Mouse (Mus musculus) erythroblast, embryonic 14.5 days (primary cell): Measurements from ENCODE around the gene Olfr315. TPM values are rescaled to one million over a fixed set of nuclear protein-coding genes. Genes with fewer than 3 reads are reported as not detected.
"Not testable (repeated sequence)": the region's sequence is repeated elsewhere in the genome, so short reads cannot be mapped to it uniquely, and the experiment has no call there.

Source experiments
- H3K27me3 ChIP-seq: 2 replicates; pipeline ENCODE4 v1.6.1; 2012; ENCODE audit warnings: inconsistent platforms; ENCODE audit not compliant: control insufficient read depth
- H3K36me3 ChIP-seq: 2 replicates; pipeline ENCODE4 v1.6.1; 2012; ENCODE audit warnings: mild to moderate bottlenecking, inconsistent platforms; ENCODE audit not compliant: control insufficient read depth
- H3K4me1 ChIP-seq: 2 replicates; pipeline ENCODE4 v1.6.1; 2012; ENCODE audit warnings: inconsistent platforms; ENCODE audit not compliant: control insufficient read depth
- H3K4me3 ChIP-seq: replicated peaks from 2 replicates; pipeline ENCODE3; 2012; ENCODE audit warnings: moderate library complexity, mild to moderate bottlenecking, inconsistent platforms
- H3K9me3 ChIP-seq: 2 replicates; pipeline ENCODE4 v1.6.1; 2012; ENCODE audit warnings: low read length, inconsistent platforms, mixed read lengths; ENCODE audit not compliant: control insufficient read depth
- GATA1 ChIP-seq: IDR thresholded peaks from 2 replicates; pipeline ENCODE4 v1.6.1; 2012; ENCODE audit warnings: low read length, inconsistent platforms, mixed read lengths
- TAL1 ChIP-seq: IDR thresholded peaks from 3 replicates; pipeline ENCODE4 v1.6.1; 2012; ENCODE audit warnings: low read length, inconsistent platforms, mixed read lengths
- polyA plus RNA-seq: library from polyadenylated mRNA; stranded (reverse); fragments of >175 nt; gene quantifications from 2 replicates; pipeline ENCODE4 v1.2.3, GENCODE M21; 2012

Olfr315 gene
- not detected in 2 replicates for polyA plus RNA-seq

DNA sequence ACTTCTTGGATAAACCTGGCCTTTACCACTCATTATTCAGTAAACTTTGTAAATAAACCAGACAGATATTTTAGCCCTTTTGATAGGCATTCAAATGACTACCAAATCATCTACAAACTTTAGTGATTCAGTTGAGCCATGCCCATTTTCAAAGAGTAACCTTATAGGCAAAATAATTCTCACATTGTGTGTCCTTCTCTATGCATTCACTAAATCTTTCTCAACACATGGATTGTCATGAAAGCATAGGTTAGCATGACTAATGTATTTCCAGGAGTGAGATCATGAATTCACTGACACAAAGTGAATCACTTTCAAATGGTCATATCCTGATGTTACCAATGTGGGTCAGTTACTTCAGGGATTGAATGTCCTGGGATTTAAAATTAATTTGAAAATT lies at the start of gene Olfr315:
Olfr315 (plus strand) TSS at position 301 of the 400 bp plus-strand sequence.
- Histone ChIP-seq H3K27me3 (no peaks in the 10 kb centered on the region), H3K36me3 (no peaks in the 10 kb centered on the region), H3K9me3 (no peaks in the 10 kb centered on the region), H3K4me3 (no peak within 1 kb of the TSS), H3K4me1 (no peaks in the 10 kb centered on the region)
- TF ChIP-seq GATA1 (no peak), TAL1 (no peak)

DNA sequence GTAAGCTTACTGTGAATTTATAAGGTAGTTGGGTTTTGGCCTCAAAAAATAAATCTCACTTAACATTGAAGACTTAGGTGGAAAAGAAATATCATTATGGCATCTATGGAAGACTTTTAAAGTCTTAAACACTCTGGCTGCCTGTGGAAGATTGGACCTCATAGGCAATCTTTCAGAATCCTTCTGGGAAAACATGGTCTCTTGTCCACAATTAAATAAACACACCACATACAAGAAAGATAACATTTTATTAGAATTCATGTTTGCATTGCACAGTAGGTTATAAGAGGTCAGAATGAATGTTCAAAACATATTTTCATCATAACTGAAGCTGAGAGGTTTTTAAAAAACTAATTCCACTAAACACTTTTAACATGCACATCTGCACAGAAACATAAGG lies 49.1 kb upstream of the Olfr315 start, which contains the start of gene Olfr318:
Olfr318 (minus strand) TSS at position 101 of the 400 bp plus-strand sequence.
- H3K27me3 ChIP-seq, result no peaks in the 10 kb centered on the region
- H3K4me3 ChIP-seq, result no peak within 1 kb of the TSS
- TF ChIP-seq GATA1 (no peak), TAL1 (no peak)
- no peaks in the 10 kb centered on the region for H3K36me3 ChIP-seq
- H3K9me3 ChIP-seq, result no peaks in the 10 kb centered on the region
- no peaks in the 10 kb centered on the region for H3K4me1 ChIP-seq

GRCm38 (mm10) chr11:58727896-58728650 lies 44.9 kb upstream of the Olfr315 start:
- not testable (repeated sequence) for H3K4me1 ChIP-seq, H3K4me3 ChIP-seq, H3K27me3 ChIP-seq, H3K36me3 ChIP-seq, H3K9me3 ChIP-seq

DNA sequence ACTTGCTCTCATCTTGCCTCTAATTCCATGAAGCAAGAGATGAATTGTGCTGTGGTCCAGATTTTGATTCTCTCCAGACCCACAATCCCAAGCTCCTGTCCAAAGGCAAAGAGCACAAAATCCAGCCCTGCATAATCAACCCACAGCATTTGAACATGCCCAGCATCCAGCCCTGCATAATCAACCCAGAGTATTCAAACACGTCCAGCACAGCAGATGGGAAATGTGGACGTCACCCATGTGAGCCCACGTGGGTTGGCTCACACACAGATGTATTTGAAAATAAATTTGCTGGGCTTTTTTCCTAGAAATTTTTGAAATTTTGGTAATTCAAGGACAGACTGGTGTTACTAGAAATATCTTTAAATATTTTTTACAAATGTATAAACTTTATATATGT lies 39.6 kb upstream of the Olfr315 start:
- TF ChIP-seq TAL1 (no peak), GATA1 (no peak)
- H3K4me1 ChIP-seq, result no peaks in the 10 kb centered on the region

DNA sequence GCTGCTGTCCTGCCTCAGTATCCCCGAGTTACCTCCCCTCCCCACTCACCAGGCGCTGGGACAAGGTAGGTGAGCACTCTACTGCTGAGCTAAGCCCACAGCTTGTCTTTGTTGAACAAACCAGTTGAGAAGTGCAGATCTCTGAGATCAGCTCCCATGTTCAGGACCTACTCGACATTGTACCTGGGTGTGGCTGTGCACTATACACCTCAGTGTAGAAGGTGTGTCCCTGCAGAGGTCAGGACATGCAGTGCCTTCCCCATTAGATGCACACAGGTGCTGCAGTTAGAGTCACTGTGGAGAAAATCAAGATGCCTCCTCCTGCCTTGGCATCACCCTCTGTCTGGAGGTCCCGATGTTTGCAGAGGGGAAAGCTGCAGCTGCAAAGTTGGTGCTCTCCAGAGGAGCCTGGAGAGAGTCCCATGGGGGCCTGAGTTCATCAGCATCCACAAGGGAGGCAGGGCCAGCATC lies 34.2 kb upstream of the Olfr315 start, which contains the start of gene Olfr317:
Olfr317 (minus strand) TSS at position 421 of the 471 bp plus-strand sequence.
- Histone ChIP-seq H3K27me3 (no peaks in the 10 kb centered on the region), H3K36me3 (no peaks in the 10 kb centered on the region), H3K9me3 (no peaks in the 10 kb centered on the region), H3K4me1 (no peaks in the 10 kb centered on the region), H3K4me3 (no peak within 1 kb of the TSS)
- TF ChIP-seq GATA1 (no peak), TAL1 (no peak)

More for the DNA sequence above, 39.6 kb upstream of the Olfr315 start:
- Histone ChIP-seq H3K4me3 (no peak overlapping the region), H3K36me3 (no peaks in the 10 kb centered on the region), H3K9me3 (no peaks in the 10 kb centered on the region), H3K27me3 (no peaks in the 10 kb centered on the region)

DNA sequence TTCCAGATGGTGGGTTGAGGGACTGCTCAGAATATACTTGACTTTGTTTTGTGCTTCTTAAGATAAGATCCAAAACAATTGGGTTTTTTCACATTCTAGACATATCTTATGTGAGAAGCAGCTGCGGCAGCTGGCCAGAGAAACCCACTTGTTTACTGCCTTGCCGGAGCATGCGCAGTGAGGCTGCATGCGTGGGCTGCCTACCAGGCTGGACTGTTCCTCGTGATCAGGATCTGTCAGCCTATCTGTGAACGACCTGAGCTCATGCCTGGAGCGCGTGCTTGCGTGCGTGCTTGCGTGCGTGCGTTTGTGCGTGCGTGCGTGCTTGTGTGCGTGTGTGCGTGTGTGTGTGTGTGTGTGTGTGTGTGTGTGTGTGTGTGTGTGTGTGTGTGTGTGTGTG lies 21.9 kb upstream of the Olfr315 start:
- H3K36me3 ChIP-seq, H3K4me3 ChIP-seq, H3K4me1 ChIP-seq, H3K27me3 ChIP-seq, H3K9me3 ChIP-seq: not testable (repeated sequence)

DNA sequence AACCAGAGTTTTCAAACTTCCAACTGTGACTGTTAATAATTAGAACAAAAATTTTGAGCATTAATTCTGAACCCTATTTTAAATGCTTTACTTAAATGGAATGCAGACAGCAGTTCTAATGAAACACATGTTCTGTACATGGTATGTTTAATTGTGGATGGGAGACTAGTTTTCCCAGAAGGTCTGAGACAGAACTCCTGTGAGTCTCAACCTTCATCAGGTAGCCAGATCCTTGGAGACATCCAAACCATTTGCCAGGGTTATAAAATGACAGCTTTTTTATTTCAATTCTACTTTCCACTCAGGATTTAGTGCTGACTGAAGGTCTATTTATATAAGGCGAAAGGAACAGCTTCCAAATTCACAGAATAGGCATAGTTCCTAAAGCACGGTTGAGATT lies 20.6 kb upstream of the Olfr315 start, which contains the start of gene Olfr316:
Olfr316 (plus strand) TSS at position 301 of the 400 bp plus-strand sequence.
- no peaks in the 10 kb centered on the region for H3K36me3 ChIP-seq
- no peaks in the 10 kb centered on the region for H3K27me3 ChIP-seq
- no peaks in the 10 kb centered on the region for H3K4me1 ChIP-seq
- no peaks in the 10 kb centered on the region for H3K9me3 ChIP-seq
- H3K4me3 ChIP-seq, result no peak within 1 kb of the TSS
- TF ChIP-seq GATA1 (no peak), TAL1 (no peak)

DNA sequence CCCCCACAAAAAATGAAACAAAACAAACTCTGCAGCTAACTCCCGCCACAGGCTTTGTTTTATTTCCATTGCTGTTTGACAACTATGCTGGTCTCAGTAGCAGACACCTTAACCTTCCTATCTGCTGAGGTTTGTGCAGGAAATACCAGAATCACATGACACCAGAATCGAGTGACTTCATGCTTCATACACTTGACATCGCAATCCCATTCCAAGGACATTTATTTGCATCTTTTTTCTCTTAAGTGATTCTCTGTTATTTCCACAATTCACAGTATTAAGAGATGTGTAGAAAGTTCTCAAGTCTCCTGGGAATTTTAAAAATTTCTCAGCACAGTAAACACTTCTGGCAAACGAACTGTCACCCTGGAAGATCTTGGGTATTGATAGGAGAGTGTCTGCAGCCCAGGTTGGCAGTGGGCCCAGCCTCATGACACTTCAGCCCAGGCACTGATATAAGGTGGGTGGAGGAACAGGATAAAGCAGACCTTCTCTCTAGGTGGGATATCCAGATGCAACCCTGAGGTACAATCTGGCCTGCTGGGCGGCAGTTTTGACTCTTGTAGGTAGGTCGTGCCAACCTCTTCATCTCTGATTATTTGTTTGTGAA lies 9.6 kb downstream of the Olfr315 start, which contains the start of gene Olfr314:
Olfr314 (plus strand) TSS at position 473 of the 610 bp plus-strand sequence.
- H3K36me3 ChIP-seq, result no peaks in the 10 kb centered on the region
- H3K4me3 ChIP-seq, result no peak within 1 kb of the TSS
- H3K9me3 ChIP-seq, result no peaks in the 10 kb centered on the region
- no peak for TF ChIP-seq TAL1
- H3K4me1 ChIP-seq, result no peaks in the 10 kb centered on the region
- H3K27me3 ChIP-seq, result no peaks in the 10 kb centered on the region

DNA sequence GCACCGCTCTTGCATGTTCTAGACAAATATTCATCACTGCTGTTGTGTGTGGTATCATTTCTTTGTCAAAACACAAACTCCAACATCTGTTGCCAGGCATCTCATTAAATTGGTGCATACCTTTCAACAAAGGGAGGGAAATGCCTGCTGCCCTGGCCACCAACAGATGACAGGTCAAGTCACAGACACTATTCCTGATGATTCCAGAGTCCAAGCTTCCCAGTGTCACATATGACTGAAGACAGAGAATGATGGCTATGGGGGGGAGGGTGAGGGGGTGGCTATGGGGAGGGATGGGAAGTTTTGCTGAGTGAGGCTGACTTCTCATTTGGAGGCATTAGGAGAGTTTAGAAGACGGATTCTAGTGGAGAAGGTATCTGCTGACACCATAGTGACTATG lies 11.2 kb downstream of the Olfr315 start:
- Histone ChIP-seq H3K36me3 (no peaks in the 10 kb centered on the region), H3K4me1 (no peaks in the 10 kb centered on the region), H3K4me3 (no peak overlapping the region), H3K27me3 (no peaks in the 10 kb centered on the region), H3K9me3 (no peaks in the 10 kb centered on the region)
- no peak for TF ChIP-seq GATA1
- no peak for TF ChIP-seq TAL1
